Mouse (Mus musculus) large intestine, adult 2 months (tissue): Measurements from ENCODE around the gene Ndufs5. TPM values are rescaled to one million over a fixed set of nuclear protein-coding genes. Genes with fewer than 3 reads are reported as not detected.

Source experiments
- DNase-seq: peaks from one replicate; pipeline ENCODE4 v3.0.0-alpha.2; 2012; ENCODE audit warnings: low read depth, low spot score
- WGBS: fragments of 180-500 bp; shearing (Covaris S2); methylation state at CpG from one replicate; pipeline ENCODE4 v1.1.7; 2018; 5-methylcytosine and 5-hydroxymethylcytosine counted together
- polyA plus RNA-seq: library from polyadenylated mRNA; depleted of rRNA; stranded (reverse); fragments of >200 nt; gene quantifications from 2 replicates; pipeline ENCODE4 v1.2.3, GENCODE M21; 2012; rRNA removed

The Ndufs5 gene
- 62.4 and 69.0 TPM in 2 replicates for polyA plus RNA-seq

- DNase-seq, result peak; percentile 75
These were observed at the start of gene Ndufs5 for GRCm38 (mm10) chr4:123717574-123718433. Ndufs5 (minus strand) TSS chr4:123718202.

GRCm38 (mm10) chr4:123765071-123765470 is 47.1 kb upstream of the Ndufs5 start:
- no peak for DNase-seq
- WGBS, result 37% methylated on average over 6 of the region's 6 CpGs

More at GRCm38 (mm10) chr4:123717574-123718433, at the start of gene Ndufs5:
- under 1% methylated on average over 40 of the region's 40 CpGs for WGBS

GRCm38 (mm10) chr4:123758306-123758705 is 40.3 kb upstream of the Ndufs5 start:
- WGBS, result 41% methylated on average over 4 of the region's 4 CpGs
- DNase-seq, result peak; percentile 68

GRCm38 (mm10) chr4:123750707-123751312 is 32.8 kb upstream of the Ndufs5 start:
- 0% methylated on average over 8 of the region's 8 CpGs for WGBS
- no peak for DNase-seq

- WGBS, result under 1% methylated on average over 46 of the region's 46 CpGs
- DNase-seq, result peak; percentile 64
These were observed 32.2 kb upstream of the Ndufs5 start, which contains the start of gene Akirin1 for GRCm38 (mm10) chr4:123750152-123750651. Akirin1 (minus strand) TSS chr4:123750345.

- under 1% methylated on average over 55 of the region's 55 CpGs for WGBS
- DNase-seq, result no peak
These were observed 31.6 kb upstream of the Ndufs5 start for GRCm38 (mm10) chr4:123749484-123750130.

- WGBS, result 4% methylated on average over 10 of the region's 10 CpGs
- DNase-seq, result no peak
These were observed 30.9 kb upstream of the Ndufs5 start for GRCm38 (mm10) chr4:123748726-123749415.

- 85% methylated on average over 4 of the region's 4 CpGs for WGBS
- DNase-seq, result no peak
These were observed 27.3 kb upstream of the Ndufs5 start for GRCm38 (mm10) chr4:123745221-123745775.

GRCm38 (mm10) chr4:123742891-123743290 is 24.9 kb upstream of the Ndufs5 start:
- WGBS, result 81% methylated on average over 1 of the region's 1 CpGs
- DNase-seq, result no peak

GRCm38 (mm10) chr4:123738708-123739107 is 20.7 kb upstream of the Ndufs5 start:
- DNase-seq, result no peak
- 93% methylated on average over 4 of the region's 4 CpGs for whole genome bisulfite sequencing

- DNase-seq, result no peak
- 89% methylated on average over 9 of the region's 9 CpGs for WGBS
These were observed 15.5 kb upstream of the Ndufs5 start for GRCm38 (mm10) chr4:123733532-123733931.

- DNase-seq, result no peak
- 92% methylated on average over 2 of the region's 2 CpGs for WGBS
These were observed 14.9 kb upstream of the Ndufs5 start for GRCm38 (mm10) chr4:123732921-123733320.

- DNase-seq, result no peak
- 96% methylated on average over 4 of the region's 4 CpGs for WGBS
These were observed 14.3 kb upstream of the Ndufs5 start for GRCm38 (mm10) chr4:123732163-123732910.

- DNase-seq, result no peak
- WGBS, result 95% methylated on average over 4 of the region's 4 CpGs
These were observed 3.8 kb upstream of the Ndufs5 start for GRCm38 (mm10) chr4:123721761-123722160.

- WGBS, result 10% methylated on average over 7 of the region's 7 CpGs
- DNase-seq, result no peak
These were observed 405 bp upstream of the Ndufs5 start for GRCm38 (mm10) chr4:123718434-123718780.

GRCm38 (mm10) chr4:123712431-123712830 is 5.6 kb downstream of the Ndufs5 start:
- no peak for DNase-seq
- 93% methylated on average over 3 of the region's 3 CpGs for WGBS

- WGBS, result 89% methylated on average over 5 of the region's 5 CpGs
These were observed 10.7 kb downstream of the Ndufs5 start for GRCm38 (mm10) chr4:123707340-123707739.

GRCm38 (mm10) chr4:123705340-123705739 is 12.7 kb downstream of the Ndufs5 start:
- DNase-seq, result no peak
- WGBS, result 92% methylated on average over 2 of the region's 2 CpGs

More at GRCm38 (mm10) chr4:123707340-123707739, 10.7 kb downstream of the Ndufs5 start:
- no peak for DNase-seq

GRCm38 (mm10) chr4:123693384-123693783 is 24.6 kb downstream of the Ndufs5 start:
- 61% methylated on average over 12 of the region's 12 CpGs for WGBS
- no peak for DNase-seq
